Mouse (Mus musculus): ENCODE results near the gene Stard13. TPM values are rescaled to one million over a fixed set of nuclear protein-coding genes. Genes with fewer than 3 reads are reported as not detected.
A peak's percentile ranks its signal among the peaks of the same experiment; 100 is the strongest.

Stard13 gene
- polyA plus RNA-seq, 1 experiment from 2014 or later = 3.4 TPM

DNA sequence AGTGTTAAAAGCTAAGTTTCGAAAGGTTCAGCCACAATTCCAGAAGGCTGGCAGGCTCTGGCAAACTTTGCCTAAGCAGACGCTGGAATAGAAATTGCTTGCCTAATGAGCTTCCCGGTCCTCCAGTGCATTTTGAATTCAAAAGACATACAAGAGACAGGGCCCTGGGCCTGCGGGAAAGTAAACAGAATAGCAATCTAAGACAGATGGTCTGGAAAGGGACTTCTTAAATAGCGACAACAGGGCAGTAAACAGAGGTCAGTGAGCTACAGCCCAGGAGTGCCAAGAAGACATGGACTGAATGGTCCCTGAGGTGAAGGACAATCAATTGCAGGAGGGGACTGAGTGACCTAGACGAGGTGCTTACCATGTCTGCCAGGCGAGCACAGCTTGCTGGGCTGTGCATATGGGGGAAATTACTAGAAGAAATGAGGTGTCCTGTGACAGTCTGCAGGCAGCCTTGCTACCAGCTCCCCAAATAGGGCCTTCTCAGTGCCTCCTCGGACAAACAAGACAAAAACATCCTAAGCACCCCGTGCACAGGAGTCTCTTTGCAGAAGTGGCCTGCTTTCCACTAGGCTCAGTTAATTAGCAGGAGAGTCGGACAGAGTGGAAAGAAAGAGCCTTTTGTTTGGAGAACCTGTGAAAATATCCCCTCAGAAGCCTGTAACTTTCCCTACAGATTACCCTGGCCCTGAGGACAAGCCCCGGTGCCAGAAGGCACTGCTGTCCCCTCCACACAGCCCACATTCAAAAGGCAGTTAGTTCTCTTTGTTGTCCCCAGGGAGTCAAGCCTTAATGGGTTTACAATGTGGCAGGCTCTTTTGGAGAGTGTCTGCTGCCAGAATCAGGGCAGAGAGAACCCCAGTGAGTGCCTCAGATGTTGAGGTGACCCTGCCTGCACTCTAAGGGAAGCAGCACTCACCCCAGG lies 90.7 kb downstream of the Stard13 start:
- no peaks in the 10 kb centered on the region for H3K9me3 ChIP-seq (replicated peaks)
- H3K36me3 ChIP-seq = no peaks in the 10 kb centered on the region
- peaks cover 3% of the 10 kb centered on the region; the same call in 1 of the 2 replicates for H3K27me3 ChIP-seq (ENCODE audit: low read depth, poor library complexity, severe bottlenecking)
- peaks cover 40% of the 10 kb centered on the region for H3K4me1 ChIP-seq
- 0 out of 2 replicates have a peak overlapping the region, but pooled peaks have one; percentile 0 for H3K4me3 ChIP-seq
- peak overlapping the region; percentile 86 for H3K27ac ChIP-seq
- DNase-seq (ENCODE audit: low spot score) = peak; percentile 89
- WGBS = 6% methylated on average over 11 of the region's 11 CpGs

DNA sequence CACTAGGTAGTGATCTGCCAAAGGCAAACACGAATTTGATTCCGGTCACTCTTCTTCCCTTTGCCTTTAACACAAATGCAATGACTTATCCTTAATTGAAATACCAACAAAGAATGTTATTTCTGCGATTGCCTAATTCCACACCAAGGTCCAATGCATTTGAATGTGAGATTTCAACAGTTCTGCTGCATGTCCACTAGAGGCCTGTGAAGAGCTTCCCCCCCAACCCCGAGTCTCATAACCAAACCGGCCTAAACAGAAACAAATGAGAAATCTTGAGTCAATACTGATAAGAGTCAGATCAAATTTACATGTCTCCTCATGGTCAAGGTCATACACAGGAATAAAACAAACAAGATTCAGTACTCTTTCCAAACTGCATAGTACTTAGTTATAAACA lies 91.4 kb downstream of the Stard13 start:
- no peak overlapping the region for H3K4me3 ChIP-seq
- peaks cover 40% of the 10 kb centered on the region for H3K4me1 ChIP-seq
- H3K36me3 ChIP-seq = no peaks in the 10 kb centered on the region
- WGBS = 42% methylated on average over 5 of the region's 5 CpGs
- DNase-seq (ENCODE audit: low spot score) = no peak
- H3K27ac ChIP-seq = peak overlapping the region; percentile 86
- no peaks in the 10 kb centered on the region for H3K9me3 ChIP-seq (replicated peaks)
- H3K27me3 ChIP-seq (ENCODE audit: low read depth, poor library complexity, severe bottlenecking) = peaks cover 2% of the 10 kb centered on the region; the same call in 1 of the 2 replicates

DNA sequence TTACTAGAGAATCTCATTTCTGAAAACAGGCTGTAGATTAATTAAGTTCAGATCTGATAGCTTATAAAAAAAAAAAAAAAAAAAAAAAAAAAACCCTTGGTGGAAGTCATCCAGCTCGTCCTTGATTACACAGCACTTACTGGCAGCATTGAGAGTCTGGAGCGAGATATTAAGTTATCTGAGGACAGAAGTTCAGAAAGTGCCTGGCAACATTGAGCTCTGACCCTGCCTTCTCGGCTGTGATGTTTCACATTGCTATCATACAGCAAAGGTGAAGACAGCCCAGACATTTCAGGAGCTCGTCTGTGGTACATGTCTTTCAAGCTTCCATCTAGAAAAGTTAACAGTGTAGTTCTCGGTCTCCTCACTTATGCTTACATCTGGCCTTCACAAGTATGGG lies 95.7 kb downstream of the Stard13 start:
- Histone ChIP-seq H3K36me3 (no peaks in the 10 kb centered on the region), H3K9me3 (replicated peaks) (no peaks in the 10 kb centered on the region), H3K27me3 (ENCODE audit: low read depth, poor library complexity, severe bottlenecking) (no peaks in the 10 kb centered on the region), H3K4me1 (peaks cover 34% of the 10 kb centered on the region), H3K27ac (no peak overlapping the region), H3K4me3 (no peak overlapping the region)
- WGBS = 88% methylated on average over 5 of the region's 5 CpGs
- no peak for DNase-seq (ENCODE audit: low spot score)

DNA sequence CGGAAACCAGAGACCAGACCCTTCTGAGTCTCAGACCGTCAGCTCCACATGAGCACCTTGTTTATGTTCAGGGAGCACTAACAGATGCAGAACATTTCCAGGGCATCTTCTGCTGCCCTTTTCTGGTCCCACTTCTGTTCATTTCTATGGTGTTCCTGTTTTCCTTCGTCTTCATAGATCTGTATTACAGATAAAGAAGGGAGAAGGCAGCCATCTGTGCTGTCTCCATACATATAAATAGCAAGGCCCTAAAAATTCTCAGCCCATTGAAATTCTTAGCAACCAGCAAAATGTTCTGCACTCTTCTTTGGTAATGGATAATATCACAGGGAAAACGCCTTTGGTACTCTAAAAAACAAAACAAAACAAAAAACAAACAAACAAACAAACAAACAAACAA lies 96.3 kb downstream of the Stard13 start:
- no peak overlapping the region for H3K27ac ChIP-seq
- H3K36me3 ChIP-seq = no peaks in the 10 kb centered on the region
- H3K9me3 ChIP-seq (replicated peaks) = no peaks in the 10 kb centered on the region
- DNase-seq (ENCODE audit: low spot score) = no peak
- H3K4me1 ChIP-seq = peaks cover 28% of the 10 kb centered on the region
- no peaks in the 10 kb centered on the region for H3K27me3 ChIP-seq (ENCODE audit: low read depth, poor library complexity, severe bottlenecking)
- no peak overlapping the region for H3K4me3 ChIP-seq
- 81% methylated on average over 4 of the region's 4 CpGs for WGBS

DNA sequence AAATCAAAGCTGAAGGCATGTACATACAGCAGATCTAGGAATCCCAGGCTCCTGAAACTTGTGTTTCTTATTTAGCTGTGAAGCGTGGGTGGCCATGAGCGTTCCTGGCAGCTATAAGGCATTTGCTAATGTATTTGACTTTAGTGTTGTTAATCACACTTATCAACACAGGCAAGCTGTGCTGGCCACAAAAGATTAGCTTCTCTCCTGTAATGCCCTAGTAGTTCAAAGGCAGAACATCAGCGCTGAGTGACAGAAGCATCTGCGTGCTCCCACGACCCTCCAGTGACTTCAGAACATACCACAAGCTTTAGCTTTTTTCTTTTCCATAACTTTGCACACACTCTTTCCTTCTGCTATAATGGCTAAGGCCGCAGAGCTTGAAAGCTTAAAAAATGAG lies 97.7 kb downstream of the Stard13 start:
- Histone ChIP-seq H3K36me3 (no peaks in the 10 kb centered on the region), H3K9me3 (replicated peaks) (no peaks in the 10 kb centered on the region), H3K4me3 (no peak overlapping the region), H3K27ac (peak overlapping the region; percentile 53; the same call in 1 of the 2 replicates), H3K4me1 (peaks cover 21% of the 10 kb centered on the region), H3K27me3 (ENCODE audit: low read depth, poor library complexity, severe bottlenecking) (no peaks in the 10 kb centered on the region)
- DNase-seq (ENCODE audit: low spot score) = no peak
- 48% methylated on average over 6 of the region's 6 CpGs for WGBS

DNA sequence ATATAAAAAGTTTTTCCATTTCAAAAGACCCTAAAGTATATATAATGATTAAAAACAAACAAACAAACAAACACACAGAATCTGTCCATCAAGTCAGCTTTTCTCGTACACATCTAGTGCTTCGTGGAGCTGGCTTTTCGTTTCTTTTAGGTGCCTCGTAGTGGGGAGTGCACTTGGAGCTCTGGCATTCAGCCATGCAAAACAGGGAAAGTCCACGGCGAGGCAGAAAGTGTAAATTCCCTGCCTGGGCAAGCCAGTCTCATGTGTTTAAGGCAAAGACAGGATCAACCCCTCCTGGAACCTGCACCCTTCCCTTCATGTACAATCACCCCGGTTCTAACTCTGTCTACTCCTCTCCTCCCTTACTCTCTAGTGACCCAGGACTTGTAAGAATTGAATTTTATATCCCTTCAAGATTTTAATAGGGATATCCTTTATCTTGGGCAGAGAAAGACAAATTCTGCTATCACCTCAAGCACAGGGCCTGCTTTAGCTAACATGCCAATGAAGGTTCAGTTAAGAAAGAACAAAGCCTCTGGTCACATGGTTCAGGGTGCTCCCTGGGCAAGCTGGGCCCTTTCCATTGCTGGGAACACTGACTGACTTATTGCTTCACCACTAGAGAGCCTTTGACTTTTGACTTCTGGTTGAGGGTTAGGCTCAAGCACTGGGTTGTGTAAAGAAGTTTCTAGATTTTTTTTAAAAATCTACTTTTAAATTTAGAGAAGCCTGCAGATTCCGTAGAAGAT lies 98.4 kb downstream of the Stard13 start:
- peak overlapping the region; percentile 69 for H3K27ac ChIP-seq
- WGBS = 93% methylated on average over 8 of the region's 8 CpGs

DNA sequence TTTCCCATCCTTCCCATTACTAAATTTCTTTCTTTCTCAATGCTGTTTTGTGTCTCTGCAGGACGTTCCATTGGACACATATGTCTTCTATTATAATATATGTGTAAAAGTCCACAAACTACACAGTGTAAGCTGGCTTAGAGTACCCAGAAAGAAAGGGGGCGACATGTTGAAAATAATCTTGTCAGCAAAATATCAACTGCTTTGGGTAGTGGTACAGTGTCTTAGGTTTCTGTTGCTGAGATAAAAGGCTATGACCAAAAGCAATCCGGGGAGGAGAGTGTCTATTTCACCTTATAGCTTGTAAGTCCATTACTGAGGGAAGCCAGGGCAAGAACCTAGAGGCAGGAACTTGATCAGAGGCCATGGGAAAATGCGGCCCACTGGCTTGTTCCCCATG lies 99.4 kb downstream of the Stard13 start:
- 91% methylated on average over 4 of the region's 4 CpGs for WGBS
- Histone ChIP-seq H3K9me3 (replicated peaks) (no peaks in the 10 kb centered on the region), H3K36me3 (no peaks in the 10 kb centered on the region), H3K4me3 (no peak overlapping the region), H3K4me1 (peaks cover 28% of the 10 kb centered on the region), H3K27ac (no peak overlapping the region), H3K27me3 (ENCODE audit: low read depth, poor library complexity, severe bottlenecking) (no peaks in the 10 kb centered on the region)
- DNase-seq (ENCODE audit: low spot score) = no peak

More for the DNA sequence above, 98.4 kb downstream of the Stard13 start:
- DNase-seq (ENCODE audit: low spot score) = no peak
- Histone ChIP-seq H3K9me3 (replicated peaks) (no peaks in the 10 kb centered on the region), H3K36me3 (no peaks in the 10 kb centered on the region), H3K4me3 (no peak overlapping the region), H3K4me1 (peaks cover 21% of the 10 kb centered on the region), H3K27me3 (ENCODE audit: low read depth, poor library complexity, severe bottlenecking) (no peaks in the 10 kb centered on the region)

DNA sequence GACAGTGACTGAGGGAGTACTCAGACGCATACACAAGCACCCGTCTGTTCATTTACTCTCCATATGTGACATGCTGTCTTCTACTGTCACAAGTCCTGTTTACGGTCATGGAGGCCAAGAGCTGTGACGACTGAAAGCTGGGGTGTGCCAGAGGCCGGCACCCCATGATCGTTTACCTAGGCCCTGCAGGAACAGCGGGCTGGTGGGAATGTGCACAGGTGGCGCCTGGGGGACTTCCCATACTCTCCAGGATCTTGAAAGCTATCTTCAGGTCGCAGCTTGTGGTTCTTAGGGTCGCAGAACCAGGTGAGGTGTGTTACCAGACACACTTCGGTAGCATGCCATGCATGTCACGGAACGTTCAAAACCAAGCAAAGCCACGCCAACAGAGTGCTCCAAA lies 99.9 kb downstream of the Stard13 start:
- Histone ChIP-seq H3K27ac (no peak overlapping the region), H3K4me3 (no peak overlapping the region), H3K9me3 (replicated peaks) (no peaks in the 10 kb centered on the region), H3K36me3 (no peaks in the 10 kb centered on the region), H3K27me3 (ENCODE audit: low read depth, poor library complexity, severe bottlenecking) (no peaks in the 10 kb centered on the region), H3K4me1 (peaks cover 28% of the 10 kb centered on the region)
- DNase-seq (ENCODE audit: low spot score) = no peak
- WGBS = 94% methylated on average over 14 of the region's 14 CpGs

DNA sequence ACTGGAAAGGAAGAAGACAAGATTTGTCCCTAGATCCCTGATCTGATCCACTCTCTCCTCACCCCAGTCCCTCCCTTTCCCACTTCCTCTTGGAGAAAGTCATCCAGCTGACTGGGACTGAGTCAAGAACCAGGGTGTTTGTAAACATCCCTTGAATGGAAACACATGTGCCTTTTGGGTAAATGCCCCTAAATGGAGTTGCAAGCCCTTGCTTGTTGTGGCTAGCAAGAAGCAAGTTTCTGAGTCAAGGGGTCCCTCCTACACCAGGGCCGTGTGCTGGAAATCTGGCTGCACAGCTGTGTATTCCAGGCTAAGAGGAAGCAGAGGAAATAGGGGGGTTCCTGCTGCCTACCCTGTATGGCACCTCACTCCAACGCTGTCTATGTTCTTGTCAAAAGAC lies 103.9 kb downstream of the Stard13 start:
- H3K27me3 ChIP-seq (ENCODE audit: low read depth, poor library complexity, severe bottlenecking) = no peaks in the 10 kb centered on the region
- no peak for DNase-seq (ENCODE audit: low spot score)
- H3K36me3 ChIP-seq = no peaks in the 10 kb centered on the region
- H3K4me1 ChIP-seq = peaks cover 30% of the 10 kb centered on the region
- no peak overlapping the region for H3K4me3 ChIP-seq
- H3K27ac ChIP-seq = 0 out of 2 replicates have a peak overlapping the region, but pooled peaks have one; percentile 42
- WGBS = 61% methylated on average over 2 of the region's 2 CpGs
- H3K9me3 ChIP-seq (replicated peaks) = no peaks in the 10 kb centered on the region

DNA sequence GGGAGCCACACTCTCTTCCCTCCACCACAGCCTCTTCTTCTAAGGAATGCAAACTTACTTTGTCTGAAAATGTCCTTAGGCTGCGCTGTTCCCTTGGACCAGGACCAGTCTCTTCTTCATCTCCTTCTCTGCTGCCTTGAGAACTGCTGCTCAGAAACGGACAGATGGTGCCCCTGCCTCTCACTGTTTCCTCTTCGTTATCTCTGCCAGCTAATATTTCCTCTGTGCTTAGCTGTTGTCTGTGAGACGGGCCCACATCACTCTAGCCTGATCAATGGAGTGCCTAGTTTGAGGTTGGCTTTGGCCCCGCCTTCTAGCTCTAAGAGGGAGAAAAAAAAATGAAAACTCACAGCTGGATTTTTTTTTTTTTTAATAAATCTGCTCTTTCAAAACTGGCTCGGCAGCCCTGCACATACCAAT lies 106.3 kb downstream of the Stard13 start:
- Histone ChIP-seq H3K27ac (peak overlapping the region; percentile 50; the same call in 1 of the 2 replicates), H3K27me3 (ENCODE audit: low read depth, poor library complexity, severe bottlenecking) (no peaks in the 10 kb centered on the region), H3K9me3 (replicated peaks) (no peaks in the 10 kb centered on the region), H3K4me1 (peaks cover 30% of the 10 kb centered on the region), H3K36me3 (no peaks in the 10 kb centered on the region), H3K4me3 (no peak overlapping the region)
- DNase-seq (ENCODE audit: low spot score) = no peak
- WGBS = 52% methylated on average over 6 of the region's 6 CpGs

DNA sequence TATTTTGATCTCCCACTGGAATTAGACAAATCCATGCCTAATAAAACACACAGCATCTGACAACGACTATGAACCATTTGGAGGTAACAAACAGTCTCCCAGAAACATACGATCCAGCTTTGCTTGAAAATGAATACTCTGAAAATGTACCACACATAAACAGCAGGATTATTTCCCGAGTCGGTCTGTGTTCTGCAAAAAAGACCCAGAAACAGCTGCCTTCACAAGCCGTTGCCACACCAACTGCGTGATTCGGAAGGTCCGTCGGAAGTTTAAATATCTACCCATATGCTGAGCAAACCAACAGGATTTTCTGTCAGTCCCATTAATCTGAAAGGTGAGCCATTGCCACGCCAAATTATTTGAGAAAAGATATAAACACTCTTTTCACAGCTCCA lies 107.0 kb downstream of the Stard13 start:
- Histone ChIP-seq H3K36me3 (no peaks in the 10 kb centered on the region), H3K27me3 (ENCODE audit: low read depth, poor library complexity, severe bottlenecking) (no peaks in the 10 kb centered on the region), H3K4me1 (peaks cover 30% of the 10 kb centered on the region), H3K4me3 (no peak overlapping the region), H3K9me3 (replicated peaks) (no peaks in the 10 kb centered on the region), H3K27ac (no peak overlapping the region)
- no peak for DNase-seq (ENCODE audit: low spot score)
- WGBS = 80% methylated on average over 10 of the region's 10 CpGs

DNA sequence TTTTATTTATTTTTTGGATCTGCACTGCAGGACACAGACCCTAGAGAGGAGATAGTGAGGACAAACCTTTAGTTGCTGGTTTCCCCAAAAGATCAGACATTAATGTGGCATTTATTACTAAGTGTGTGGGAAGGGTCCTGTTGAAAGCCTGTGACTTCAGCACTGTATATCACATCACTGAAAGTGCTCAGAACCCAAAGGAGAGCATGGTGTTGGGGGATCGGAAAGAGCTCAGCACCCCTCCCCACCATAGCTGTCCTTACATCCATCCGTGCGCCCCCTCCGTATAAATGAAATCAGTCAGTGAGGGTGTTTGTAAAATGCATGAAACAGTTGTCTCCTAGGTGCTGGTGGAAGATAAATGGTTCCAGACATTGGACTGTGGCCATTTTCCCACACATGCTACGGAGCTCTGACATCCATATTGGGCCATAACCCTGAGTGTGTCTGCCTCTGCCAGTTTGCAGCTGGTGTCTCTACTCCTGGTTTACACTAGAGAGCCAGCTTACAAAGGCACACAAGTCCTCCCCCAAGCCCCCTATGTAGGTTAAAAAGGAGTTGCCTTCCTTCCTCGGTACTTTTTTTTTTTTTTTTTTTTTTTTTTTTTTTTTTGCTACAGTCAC lies 107.5 kb downstream of the Stard13 start:
- 0 out of 2 replicates have a peak overlapping the region, but pooled peaks have one; percentile 25 for H3K27ac ChIP-seq
- no peaks in the 10 kb centered on the region for H3K36me3 ChIP-seq
- peaks cover 27% of the 10 kb centered on the region for H3K4me1 ChIP-seq
- H3K27me3 ChIP-seq (ENCODE audit: low read depth, poor library complexity, severe bottlenecking) = no peaks in the 10 kb centered on the region
- no peak for DNase-seq (ENCODE audit: low spot score)
- 54% methylated on average over 6 of the region's 6 CpGs for WGBS
- no peak overlapping the region for H3K4me3 ChIP-seq
- no peaks in the 10 kb centered on the region for H3K9me3 ChIP-seq (replicated peaks)
